7 mouse cellular contexts compared by ENCODE assay signal in the genomic region with DNA sequence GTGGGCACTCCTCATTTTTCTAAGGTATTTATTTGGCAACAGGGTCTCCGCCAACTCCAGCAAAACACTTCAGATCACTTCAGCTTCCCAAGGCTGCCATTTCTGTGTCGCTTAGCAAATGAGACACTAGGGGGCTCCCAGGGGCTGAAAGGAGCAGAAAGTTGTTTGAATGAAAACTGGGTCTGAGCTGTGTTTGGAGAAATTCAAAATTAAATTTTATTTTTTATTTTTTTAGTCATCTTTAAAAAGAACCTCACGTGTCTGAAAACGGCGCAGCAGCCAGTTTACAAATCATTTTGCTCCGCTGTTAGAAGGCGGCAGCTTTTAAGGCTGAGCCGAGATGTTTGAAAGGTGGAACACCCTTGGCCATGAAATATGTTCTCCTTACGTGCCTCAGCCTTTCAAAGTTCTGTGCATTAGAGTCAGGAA. TPM values are rescaled to one million over a fixed set of nuclear protein-coding genes. Genes with fewer than 3 reads are reported as not detected.
DNase-seq lines count a peak whose midpoint lies in the region; TF ChIP-seq lines count a peak whose summit lies in the region.

No protein-coding gene starts in this region.

- peak; percentile 17 for TF ChIP-seq CTCF in ES-Bruce4 (IDR thresholded peaks at IDR 0.05; ENCODE audit: low read depth, low read length)
- no peak for TF ChIP-seq CTCF in embryonic fibroblast, embryonic 13.5 days (IDR thresholded peaks at IDR 0.05; ENCODE audit: borderline replicate concordance, insufficient read depth, low read length)

- no peaks in the 10 kb centered on the region for H3K27me3 ChIP-seq in ES-Bruce4 (ENCODE audit: control insufficient read depth, insufficient read depth, low read length, poor library complexity, severe bottlenecking)

- no peak for TF ChIP-seq EP300 in ES-Bruce4 (IDR thresholded peaks at IDR 0.05; ENCODE audit: insufficient read depth, low read depth, low read length)

- H3K4me1 ChIP-seq in ES-Bruce4 (ENCODE audit: control insufficient read depth, insufficient read depth, low read length), result no peaks in the 10 kb centered on the region
- peaks cover 2% of the 10 kb centered on the region; the same call in 1 of the 2 replicates for H3K4me1 ChIP-seq in embryonic fibroblast, embryonic 13.5 days (ENCODE audit: control insufficient read depth, insufficient read depth, low read length)

- intact Hi-C loops in heart, postnatal 10 days (cut with DNase I), result loop anchor here (2.0 to 5.0 kb wide), 2 partner anchors 64 to 123 kb away; no protein-coding TSS in a partner anchor

- no peaks in the 10 kb centered on the region for H3K36me3 ChIP-seq in ES-Bruce4 (ENCODE audit: control insufficient read depth, insufficient read depth, low read length, poor library complexity, severe bottlenecking)

- H3K27ac ChIP-seq in ES-Bruce4 (ENCODE audit: insufficient read depth, low read length), result no peak overlapping the region
- H3K27ac ChIP-seq in embryonic fibroblast, embryonic 13.5 days (ENCODE audit: insufficient read depth, low read length), result peak overlapping the region; percentile 89

- H3K9me3 ChIP-seq in ES-Bruce4 (replicated peaks; ENCODE audit: control insufficient read depth, insufficient read depth, low read length, poor library complexity, severe bottlenecking), result no peaks in the 10 kb centered on the region

- peak overlapping the region; percentile 30; the same call in 1 of the 2 replicates for H3K4me3 ChIP-seq in ES-Bruce4 (ENCODE audit: low read depth, low read length)
- peak overlapping the region; percentile 85 for H3K4me3 ChIP-seq in embryonic fibroblast, embryonic 13.5 days (ENCODE audit: insufficient read depth, low read length)

- DNase-seq in adipocyte (ENCODE audit: low spot score), result peak; percentile 89
- DNase-seq in heart, postnatal 10 days, result peak; percentile 86 to 89
- peak; percentile 63 to 77 for DNase-seq in layer of hippocampus, postnatal 14 days (ENCODE audit: low spot score in 2 of 2)
- peak; percentile 80 for DNase-seq in lung, postnatal 14 days
- peak; percentile 70 for DNase-seq in right cerebral cortex, adult 18-20 months

- peak overlapping the region; percentile 53; the same call in 1 of the 2 replicates for H3K9ac ChIP-seq in ES-Bruce4 (ENCODE audit: low read depth, poor library complexity, severe bottlenecking)

- TF ChIP-seq POLR2A in ES-Bruce4 (IDR thresholded peaks at IDR 0.05; ENCODE audit: insufficient read depth, low read length), result no peak
- peak; percentile 56 for TF ChIP-seq POLR2A in embryonic fibroblast, embryonic 13.5 days (IDR thresholded peaks at IDR 0.05; ENCODE audit: low read depth, low read length)

RNA-seq across cellular contexts. Expression of gene Fam198b, which starts 0.4 kb away (rescaled TPM):
- 9.8 and 10.9 TPM in 2 replicates for polyA plus RNA-seq in ES-Bruce4 (2011; ENCODE audit: insufficient read depth, insufficient read length, low read depth, missing spikeins)
- polyA plus RNA-seq in embryonic fibroblast, embryonic 13.5 days (2011; ENCODE audit: insufficient read length, low read depth, missing spikeins), result 188 and 357 TPM in 2 replicates
- total RNA-seq in heart, postnatal 10 days (2021), result 10 to 100 TPM; 73.6 to 85.2 TPM
- 1 to 10 TPM; 6.5 to 8.9 TPM for total RNA-seq in layer of hippocampus, postnatal 14 days (2021)

RNA-seq across cellular contexts. Expression of gene Tmem144, which starts 32.2 kb away (rescaled TPM):
- polyA plus RNA-seq in ES-Bruce4 (2011; ENCODE audit: insufficient read depth, insufficient read length, low read depth, missing spikeins), result 15.8 and 17.0 TPM in 2 replicates
- polyA plus RNA-seq in embryonic fibroblast, embryonic 13.5 days (2011; ENCODE audit: insufficient read length, low read depth, missing spikeins), result 7.9 and 8.4 TPM in 2 replicates
- 1 to 10 TPM; 9.4 to 9.7 TPM for total RNA-seq in heart, postnatal 10 days (2021)
- 10 to 100 TPM; 16.9 to 18.7 TPM for total RNA-seq in layer of hippocampus, postnatal 14 days (2021)

Comparison
In these comparisons a context has a peak if more than half of its experiments do, and no peak if none do; other contexts are left out.
1. RNA of gene Fam198b, which starts 0.4 kb away (total RNA-seq): 73.6 to 85.2 TPM in heart, postnatal 10 days; 6.5 to 8.9 TPM in layer of hippocampus, postnatal 14 days; every median in the first group is over 4 times any median in the second.
2. Peak in every context shown above with its lines, with median percentiles within 50 percentile points of each other: DNase-seq.